Comparison of ENCODE assay signal across 9 mouse cellular contexts in the genomic region with DNA sequence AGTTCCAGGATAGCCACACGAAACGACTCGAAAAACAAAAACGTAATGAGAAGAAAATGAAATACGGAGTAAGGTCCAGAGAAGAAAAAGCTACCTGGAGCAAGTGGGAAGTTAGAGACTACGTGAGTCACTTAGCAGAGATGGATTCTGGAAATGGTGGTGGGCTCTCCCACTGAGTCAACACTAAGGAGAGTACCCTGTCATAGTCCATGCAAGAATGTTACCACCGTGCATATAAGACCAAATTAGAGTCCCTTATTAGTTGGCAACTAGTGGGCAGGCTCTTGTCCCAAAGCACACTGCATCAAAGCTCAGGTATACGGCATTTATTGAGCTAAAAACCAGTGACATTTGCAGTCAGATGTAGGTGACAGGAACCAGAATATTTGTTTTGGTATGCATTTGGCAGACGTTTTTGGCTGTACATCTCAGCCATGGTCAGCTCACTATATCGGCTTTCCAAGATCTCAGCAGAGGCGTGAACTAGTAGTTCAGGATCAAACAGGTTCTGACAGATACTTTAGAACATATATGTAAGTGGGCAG. TPM values are rescaled to one million over a fixed set of nuclear protein-coding genes. Genes with fewer than 3 reads are reported as not detected.
DNase-seq lines count a peak whose midpoint lies in the region; ATAC-seq and TF ChIP-seq lines count a peak whose summit lies in the region.
"Had no signal": no experiment of that assay in that cellular context is flagged by ENCODE, and none has a peak within 500 bp of the region (broad histone marks: within the 10 kb centered on the region; RNA-seq: fewer than 3 reads in every experiment).

No protein-coding gene starts in this region.

- no peaks in the 10 kb centered on the region for H3K27me3 ChIP-seq in hindbrain, embryonic 15.5 days
- H3K27me3 ChIP-seq in hindbrain, embryonic 11.5 days (ENCODE audit: control insufficient read depth, insufficient read depth, low read length) = no peaks in the 10 kb centered on the region
- H3K27me3 ChIP-seq in stomach, embryonic 15.5 days (replicated peaks) = no peaks in the 10 kb centered on the region
- no peaks in the 10 kb centered on the region for H3K27me3 ChIP-seq in stomach, postnatal 0 days (ENCODE audit: control insufficient read depth, insufficient read depth, low read length)
- H3K27me3 ChIP-seq in intestine, embryonic 16.5 days (replicated peaks; ENCODE audit: control insufficient read depth, insufficient read depth, low read length) = no peaks in the 10 kb centered on the region
- H3K27me3 ChIP-seq: embryonic facial prominence, embryonic 12.5 days had no signal

- H3K9ac ChIP-seq in hindbrain, embryonic 15.5 days = no peak overlapping the region
- no peak overlapping the region for H3K9ac ChIP-seq in hindbrain, embryonic 11.5 days (ENCODE audit: low read depth, low read length)
- H3K9ac ChIP-seq in stomach, embryonic 15.5 days = no peak overlapping the region
- H3K9ac ChIP-seq in stomach, postnatal 0 days (ENCODE audit: low read length) = no peak overlapping the region; the same call in 1 of the 2 replicates
- H3K9ac ChIP-seq in intestine, embryonic 16.5 days (ENCODE audit: low read depth, low read length) = no peak overlapping the region

- peaks cover 39% of the 10 kb centered on the region for H3K36me3 ChIP-seq in hindbrain, embryonic 15.5 days
- H3K36me3 ChIP-seq in hindbrain, embryonic 11.5 days (ENCODE audit: control insufficient read depth, insufficient read depth, low read length) = peaks cover 11% of the 10 kb centered on the region
- H3K36me3 ChIP-seq in stomach, embryonic 15.5 days = peaks cover 29% of the 10 kb centered on the region
- H3K36me3 ChIP-seq in stomach, postnatal 0 days (ENCODE audit: control insufficient read depth, insufficient read depth, low read length) = peaks cover 23% of the 10 kb centered on the region
- H3K36me3 ChIP-seq in intestine, embryonic 16.5 days (ENCODE audit: control insufficient read depth, insufficient read depth, low read length) = peaks cover 19% of the 10 kb centered on the region

- H3K27ac ChIP-seq in hindbrain, embryonic 15.5 days (replicated peaks) = no peak overlapping the region
- H3K27ac ChIP-seq in hindbrain, embryonic 11.5 days (ENCODE audit: low read depth, low read length) = no peak overlapping the region
- H3K27ac ChIP-seq in stomach, embryonic 15.5 days = 0 out of 2 replicates have a peak overlapping the region, but pooled peaks have one; percentile 95
- no peak overlapping the region for H3K27ac ChIP-seq in stomach, postnatal 0 days (replicated peaks)
- peak overlapping the region; percentile 95; the same call in 1 of the 2 replicates for H3K27ac ChIP-seq in intestine, embryonic 16.5 days (ENCODE audit: low read length)

- no peak overlapping the region for H3K4me3 ChIP-seq in hindbrain, embryonic 15.5 days
- H3K4me3 ChIP-seq in hindbrain, embryonic 11.5 days (ENCODE audit: low read depth, low read length) = no peak overlapping the region
- no peak overlapping the region for H3K4me3 ChIP-seq in stomach, embryonic 15.5 days (replicated peaks)
- no peak overlapping the region for H3K4me3 ChIP-seq in stomach, postnatal 0 days (ENCODE audit: low read depth, low read length)
- H3K4me3 ChIP-seq in intestine, embryonic 16.5 days (ENCODE audit: low read length) = no peak overlapping the region

- TF ChIP-seq CTCF in stomach, postnatal 0 days (IDR thresholded peaks at IDR 0.05; ENCODE audit: low read depth) = no peak

- no peaks in the 10 kb centered on the region for H3K9me3 ChIP-seq in hindbrain, embryonic 15.5 days
- H3K9me3 ChIP-seq in hindbrain, embryonic 11.5 days (ENCODE audit: control insufficient read depth, low read length) = no peaks in the 10 kb centered on the region
- no peaks in the 10 kb centered on the region for H3K9me3 ChIP-seq in stomach, embryonic 15.5 days
- no peaks in the 10 kb centered on the region for H3K9me3 ChIP-seq in stomach, postnatal 0 days (ENCODE audit: control insufficient read depth, low read length)
- H3K9me3 ChIP-seq in intestine, embryonic 16.5 days (ENCODE audit: control insufficient read depth, low read length) = no peaks in the 10 kb centered on the region
- H3K9me3 ChIP-seq: embryonic facial prominence, embryonic 12.5 days had no signal

- no peak for TF ChIP-seq EP300 in stomach, postnatal 0 days (optimal IDR thresholded peaks at IDR 0.05)

- DNase-seq in hindbrain, embryonic 11.5 days (ENCODE audit: low spot score) = no peak
- DNase-seq in stomach, postnatal 0 days (ENCODE audit: low spot score) = no peak
- DNase-seq in right cerebral cortex, postnatal 25 days = no peak
- DNase-seq in thymus, postnatal 10 days (ENCODE audit: low spot score in 2 of 2) = no peak
- DNase-seq: lung, postnatal 10 days had no signal

- peaks cover 17% of the 10 kb centered on the region for H3K4me1 ChIP-seq in hindbrain, embryonic 15.5 days (replicated peaks)
- H3K4me1 ChIP-seq in hindbrain, embryonic 11.5 days (replicated peaks; ENCODE audit: control insufficient read depth, insufficient read depth, low read length) = no peaks in the 10 kb centered on the region
- 0 out of 2 replicates have a peak, but pooled peaks cover 6% of the 10 kb centered on the region for H3K4me1 ChIP-seq in stomach, embryonic 15.5 days
- H3K4me1 ChIP-seq in stomach, postnatal 0 days (replicated peaks; ENCODE audit: control insufficient read depth, insufficient read depth) = no peaks in the 10 kb centered on the region
- 0 out of 2 replicates have a peak, but pooled peaks cover 6% of the 10 kb centered on the region for H3K4me1 ChIP-seq in intestine, embryonic 16.5 days (ENCODE audit: control insufficient read depth, insufficient read depth, low read length)

- WGBS in hindbrain, embryonic 15.5 days = 66% methylated on average over 11 of the region's 11 CpGs
- WGBS in hindbrain, embryonic 11.5 days = 66% methylated on average over 11 of the region's 11 CpGs
- WGBS in stomach, embryonic 15.5 days = 54% methylated on average over 11 of the region's 11 CpGs
- WGBS in stomach, postnatal 0 days = 51% methylated on average over 11 of the region's 11 CpGs
- 55% methylated on average over 11 of the region's 11 CpGs for WGBS in intestine, embryonic 16.5 days

- ATAC-seq in hindbrain, embryonic 15.5 days (ENCODE audit: low FRiP score, low read depth) = no peak
- ATAC-seq in hindbrain, embryonic 11.5 days (ENCODE audit: low FRiP score) = no peak
- no peak for ATAC-seq in stomach, embryonic 15.5 days (ENCODE audit: insufficient read depth, low FRiP score, low read depth)
- ATAC-seq in stomach, postnatal 0 days (ENCODE audit: low FRiP score, low TSS enrichment) = no peak
- no peak for ATAC-seq in intestine, embryonic 16.5 days

- peak overlapping the region; percentile 92 for H3K4me2 ChIP-seq in hindbrain, embryonic 15.5 days
- H3K4me2 ChIP-seq in hindbrain, embryonic 11.5 days (replicated peaks; ENCODE audit: low read depth, low read length) = no peak overlapping the region
- H3K4me2 ChIP-seq in stomach, embryonic 15.5 days = peak overlapping the region; percentile 74; the same call in 1 of the 2 replicates
- H3K4me2 ChIP-seq in stomach, postnatal 0 days (replicated peaks; ENCODE audit: low read depth) = no peak overlapping the region
- peak overlapping the region; percentile 61 for H3K4me2 ChIP-seq in intestine, embryonic 16.5 days (ENCODE audit: low read depth, low read length)

RNA-seq across cellular contexts. Expression of a gene that starts 1.3 kb away (rescaled TPM):
- 24.2 and 28.4 TPM in 2 replicates for polyA plus RNA-seq in hindbrain, embryonic 15.5 days (2015; fragmentation: Nextera tagmentation; extraction: Ambion mirVana)
- polyA plus RNA-seq in hindbrain, embryonic 11.5 days (2014; fragmentation: Nextera tagmentation; extraction: Ambion mirVana) = 57.7 and 61.7 TPM in 2 replicates
- 39.0 and 53.4 TPM in 2 replicates for polyA plus RNA-seq in stomach, embryonic 15.5 days (2015; fragmentation: Nextera tagmentation; extraction: Ambion mirVana)
- 24.6 and 27.5 TPM in 2 replicates for polyA plus RNA-seq in stomach, postnatal 0 days (2015; fragmentation: Nextera tagmentation; extraction: Ambion mirVana)
- polyA plus RNA-seq in intestine, embryonic 16.5 days (2015; fragmentation: Nextera tagmentation; extraction: Ambion mirVana) = 42.5 and 50.5 TPM in 2 replicates

RNA-seq across cellular contexts. Expression of a gene that starts 4.3 kb away (rescaled TPM):
- 3.4 and 3.8 TPM in 2 replicates for polyA plus RNA-seq in hindbrain, embryonic 15.5 days (2015; fragmentation: Nextera tagmentation; extraction: Ambion mirVana)
- polyA plus RNA-seq in hindbrain, embryonic 11.5 days (2014; fragmentation: Nextera tagmentation; extraction: Ambion mirVana) = 3.2 and 3.8 TPM in 2 replicates
- polyA plus RNA-seq in stomach, embryonic 15.5 days (2015; fragmentation: Nextera tagmentation; extraction: Ambion mirVana) = 4.2 and 4.7 TPM in 2 replicates
- 1.3 and 1.9 TPM in 2 replicates for polyA plus RNA-seq in stomach, postnatal 0 days (2015; fragmentation: Nextera tagmentation; extraction: Ambion mirVana)
- polyA plus RNA-seq in intestine, embryonic 16.5 days (2015; fragmentation: Nextera tagmentation; extraction: Ambion mirVana) = 3.7 and 4.1 TPM in 2 replicates

RNA-seq across cellular contexts. Expression of a gene that starts 11.0 kb away (rescaled TPM):
- polyA plus RNA-seq in hindbrain, embryonic 15.5 days (2015; fragmentation: Nextera tagmentation; extraction: Ambion mirVana) = 516 and 541 TPM in 2 replicates
- 1,125 and 1,154 TPM in 2 replicates for polyA plus RNA-seq in hindbrain, embryonic 11.5 days (2014; fragmentation: Nextera tagmentation; extraction: Ambion mirVana)
- 975 and 1,053 TPM in 2 replicates for polyA plus RNA-seq in stomach, embryonic 15.5 days (2015; fragmentation: Nextera tagmentation; extraction: Ambion mirVana)
- polyA plus RNA-seq in stomach, postnatal 0 days (2015; fragmentation: Nextera tagmentation; extraction: Ambion mirVana) = 740 and 754 TPM in 2 replicates
- 831 and 949 TPM in 2 replicates for polyA plus RNA-seq in intestine, embryonic 16.5 days (2015; fragmentation: Nextera tagmentation; extraction: Ambion mirVana)

RNA-seq across cellular contexts. Expression of a gene that starts 27.9 kb away (rescaled TPM):
- 11.9 and 13.3 TPM in 2 replicates for polyA plus RNA-seq in hindbrain, embryonic 15.5 days (2015; fragmentation: Nextera tagmentation; extraction: Ambion mirVana)
- 5.0 and 6.8 TPM in 2 replicates for polyA plus RNA-seq in hindbrain, embryonic 11.5 days (2014; fragmentation: Nextera tagmentation; extraction: Ambion mirVana)
- polyA plus RNA-seq in stomach, embryonic 15.5 days (2015; fragmentation: Nextera tagmentation; extraction: Ambion mirVana) = 11.9 and 12.4 TPM in 2 replicates
- polyA plus RNA-seq in stomach, postnatal 0 days (2015; fragmentation: Nextera tagmentation; extraction: Ambion mirVana) = 12.6 and 13.4 TPM in 2 replicates
- 11.3 and 12.2 TPM in 2 replicates for polyA plus RNA-seq in intestine, embryonic 16.5 days (2015; fragmentation: Nextera tagmentation; extraction: Ambion mirVana)

RNA-seq across cellular contexts. Expression of a gene that starts 47.7 kb away (rescaled TPM):
- polyA plus RNA-seq in hindbrain, embryonic 15.5 days (2015; fragmentation: Nextera tagmentation; extraction: Ambion mirVana) = 195 and 200 TPM in 2 replicates
- 128 and 138 TPM in 2 replicates for polyA plus RNA-seq in hindbrain, embryonic 11.5 days (2014; fragmentation: Nextera tagmentation; extraction: Ambion mirVana)
- 157 and 163 TPM in 2 replicates for polyA plus RNA-seq in stomach, embryonic 15.5 days (2015; fragmentation: Nextera tagmentation; extraction: Ambion mirVana)
- 72.5 and 75.6 TPM in 2 replicates for polyA plus RNA-seq in stomach, postnatal 0 days (2015; fragmentation: Nextera tagmentation; extraction: Ambion mirVana)
- 162 and 166 TPM in 2 replicates for polyA plus RNA-seq in intestine, embryonic 16.5 days (2015; fragmentation: Nextera tagmentation; extraction: Ambion mirVana)

Comparison
In these comparisons a context has a peak if more than half of its experiments do, and no peak if none do; other contexts are left out.
1. H3K27ac ChIP-seq: peak in stomach, embryonic 15.5 days (single experiment) and intestine, embryonic 16.5 days (single experiment); none in hindbrain, embryonic 15.5 days (single experiment), hindbrain, embryonic 11.5 days (single experiment) and stomach, postnatal 0 days (single experiment).
2. H3K4me2 ChIP-seq: peak in hindbrain, embryonic 15.5 days (single experiment), stomach, embryonic 15.5 days (single experiment) and intestine, embryonic 16.5 days (single experiment); none in hindbrain, embryonic 11.5 days (single experiment) and stomach, postnatal 0 days (single experiment).